Comparison of ENCODE assay signal across 23 mouse cellular contexts in genomic region chr4:126239862-126240475, GRCm38 (mm10). TPM values are rescaled to one million over a fixed set of nuclear protein-coding genes. Genes with fewer than 3 reads are reported as not detected.
DNase-seq lines count a peak whose midpoint lies in the region.
"Had no signal": no experiment of that assay in that cellular context is flagged by ENCODE, and none has a peak within 500 bp of the region (broad histone marks: within the 10 kb centered on the region; RNA-seq: fewer than 3 reads in every experiment).

No protein-coding gene starts in this region.

- intact Hi-C loops in heart, postnatal 25 days (cut with DNase I) = no loop called here
- intact Hi-C loops in left cerebral cortex, postnatal 36 days (cut with DNase I) = no loop called here
- intact Hi-C loops in left cerebral cortex, postnatal 4 days (cut with DNase I) = no loop called here

- peak; percentile 12 for DNase-seq in cerebellum, adult 11-12 months
- no peak for DNase-seq in cerebellum, adult 8-10 months
- DNase-seq in heart, adult 11 months = peak; percentile 90
- no peak for DNase-seq in heart, postnatal 25 days (ENCODE audit: low spot score)
- peak; percentile 18 to 20 for DNase-seq in left cerebral cortex, postnatal 36 days (ENCODE audit: low spot score in 2 of 2)
- no peak for DNase-seq in left cerebral cortex, postnatal 4 days
- DNase-seq in brain, adult 2 months (ENCODE audit: low read depth, low spot score) = peak; percentile 67
- DNase-seq in spleen, adult 12 weeks (ENCODE audit: low spot score) = no peak
- DNase-seq: adrenal gland, postnatal 25 days; gastrocnemius, postnatal 10 days; kidney, adult 18-20 months; kidney, postnatal 36 days; layer of hippocampus, postnatal 36 days; liver, postnatal 0 days; lung, postnatal 36 days; right cerebral cortex, postnatal 4 days; thymus, adult 2 months; thymus, postnatal 36 days had no signal

RNA-seq across cellular contexts. Expression of gene Map7d1, which starts 16.2 kb away (rescaled TPM):
- total RNA-seq in heart, postnatal 25 days (2021) = 100 to 1,000 TPM; 255 to 285 TPM
- 100 to 1,000 TPM; 288 TPM for total RNA-seq in left cerebral cortex, postnatal 36 days (2021)
- 100 to 1,000 TPM; 211 to 214 TPM for total RNA-seq in left cerebral cortex, postnatal 4 days (2021)

RNA-seq across cellular contexts. Expression of gene Trappc3, which starts 22.2 kb away (rescaled TPM):
- 10 to 100 TPM; 43.2 to 47.1 TPM for total RNA-seq in heart, postnatal 25 days (2021)
- 10 to 100 TPM; 75.7 to 90.0 TPM for total RNA-seq in left cerebral cortex, postnatal 36 days (2021)
- total RNA-seq in left cerebral cortex, postnatal 4 days (2021) = 100 to 1,000 TPM; 102 to 105 TPM

RNA-seq across cellular contexts. Expression of gene Thrap3, which starts 37.4 kb away (rescaled TPM):
- 100 to 1,000 TPM; 108 to 111 TPM for total RNA-seq in heart, postnatal 25 days (2021)
- 100 to 1,000 TPM; 134 to 159 TPM for total RNA-seq in left cerebral cortex, postnatal 36 days (2021)
- total RNA-seq in left cerebral cortex, postnatal 4 days (2021) = 100 to 1,000 TPM; 165 TPM

RNA-seq across cellular contexts. Expression of gene Col8a2, which starts 46.6 kb away (rescaled TPM):
- under 1 TPM; 0.75 to 0.81 TPM for total RNA-seq in heart, postnatal 25 days (2021)
- 1 to 10 TPM; 1.6 to 1.7 TPM for total RNA-seq in left cerebral cortex, postnatal 36 days (2021)
- total RNA-seq in left cerebral cortex, postnatal 4 days (2021) = 1 to 10 TPM; 2.2 to 3.4 TPM
- total RNA-seq: common myeloid progenitor, adult 5-6 weeks; granulocyte monocyte progenitor cell, adult 5-6 weeks; hematopoietic stem cell, adult 5-6 weeks; megakaryocyte, adult 5-6 weeks; neutrophil, adult 5-6 weeks had no signal

Comparison
In these comparisons a context has a peak if more than half of its experiments do, and no peak if none do; other contexts are left out.
1. DNase-seq: peak in cerebellum, adult 11-12 months (single experiment), heart, adult 11 months (single experiment), left cerebral cortex, postnatal 36 days (2 of 2) and brain, adult 2 months (single experiment); none in cerebellum, adult 8-10 months (single experiment), heart, postnatal 25 days (single experiment), left cerebral cortex, postnatal 4 days (single experiment) and spleen, adult 12 weeks (single experiment).